Mouse (Mus musculus) liver, postnatal 0 days (tissue): ENCODE data around the gene Ube3b. TPM values are rescaled to one million over a fixed set of nuclear protein-coding genes. Genes with fewer than 3 reads are reported as not detected.

ENCODE experiments used
- ATAC-seq: fragments of 200-750 bp; cut with Nextera tagmentation; 2 replicates; pipeline ENCODE4 v1.8.0; 2017; ENCODE audit warnings: mild to moderate bottlenecking, moderate library complexity
- DNase-seq: peaks from one replicate; pipeline ENCODE4 v3.0.0-alpha.2; 2016
- H3K27ac ChIP-seq: fragments of 300-500 bp; sonication (generic); 2 replicates; pipeline ENCODE4 v1.5.1; 2014; ENCODE audit warnings: antibody characterized with exemption, moderate library complexity, mild to moderate bottlenecking, low read depth
- H3K27me3 ChIP-seq: fragments of 300-500 bp; sonication (generic); 2 replicates; pipeline ENCODE4 v1.6.1; 2014; ENCODE audit warnings: low read length, control low read depth, mixed read lengths; ENCODE audit not compliant: insufficient read depth
- H3K36me3 ChIP-seq: fragments of 300-500 bp; sonication (generic); replicated peaks from 2 replicates; pipeline ENCODE4 v1.6.1; 2014; ENCODE audit warnings: mild to moderate bottlenecking, control low read depth, low read length, moderate library complexity, mixed read lengths; ENCODE audit not compliant: insufficient read depth
- H3K4me1 ChIP-seq: fragments of 300-500 bp; sonication (generic); 2 replicates; pipeline ENCODE4 v1.6.1; 2014; ENCODE audit warnings: antibody characterized with exemption, mild to moderate bottlenecking, control low read depth; ENCODE audit not compliant: insufficient read depth
- H3K4me2 ChIP-seq: fragments of 300-500 bp; sonication (generic); 2 replicates; pipeline ENCODE4 v1.6.1; 2014; ENCODE audit warnings: low read depth, mild to moderate bottlenecking, low read length, moderate library complexity, mixed read lengths
- H3K4me3 ChIP-seq: fragments of 300-500 bp; sonication (generic); 2 replicates; pipeline ENCODE4 v1.5.1; 2014; ENCODE audit warnings: low read depth, low read length
- H3K9ac ChIP-seq: fragments of 300-500 bp; sonication (generic); replicated peaks from 2 replicates; pipeline ENCODE4 v1.6.1; 2014; ENCODE audit warnings: mild to moderate bottlenecking, moderate library complexity
- H3K9me3 ChIP-seq: fragments of 300-500 bp; sonication (generic); 2 replicates; pipeline ENCODE4 v1.6.1; 2016; ENCODE audit warnings: mild to moderate bottlenecking, control low read depth, low read length, mixed read lengths
- CTCF ChIP-seq: sonication (generic); IDR thresholded peaks from 2 replicates; pipeline ENCODE4 v1.5.1; 2016; ENCODE audit warnings: antibody characterized with exemption, low read depth
- EP300 ChIP-seq: IDR thresholded peaks from 2 replicates; pipeline ENCODE4 v1.6.1; 2016; ENCODE audit warnings: antibody characterized with exemption, low read depth, mild to moderate bottlenecking
- whole genome bisulfite sequencing: fragments of 180-500 bp; shearing (Covaris S2); extraction: QIAGEN DNeasy Blood & Tissue Kit; methylation state at CpG from one replicate; pipeline ENCODE4 v1.1.7; 2014; ENCODE audit not compliant: insufficient replicate concordance; 5-methylcytosine and 5-hydroxymethylcytosine counted together
- polyA plus RNA-seq: library from polyadenylated mRNA; unstranded; fragments of >200 nt; fragmentation: Nextera tagmentation; extraction: Ambion mirVana; gene quantifications from 2 replicates; pipeline ENCODE4 v1.2.1, GENCODE M21; 2015

Gene Ube3b
- polyA plus RNA-seq, 1 experiment from 2014 or later = 11.3 TPM

DNA sequence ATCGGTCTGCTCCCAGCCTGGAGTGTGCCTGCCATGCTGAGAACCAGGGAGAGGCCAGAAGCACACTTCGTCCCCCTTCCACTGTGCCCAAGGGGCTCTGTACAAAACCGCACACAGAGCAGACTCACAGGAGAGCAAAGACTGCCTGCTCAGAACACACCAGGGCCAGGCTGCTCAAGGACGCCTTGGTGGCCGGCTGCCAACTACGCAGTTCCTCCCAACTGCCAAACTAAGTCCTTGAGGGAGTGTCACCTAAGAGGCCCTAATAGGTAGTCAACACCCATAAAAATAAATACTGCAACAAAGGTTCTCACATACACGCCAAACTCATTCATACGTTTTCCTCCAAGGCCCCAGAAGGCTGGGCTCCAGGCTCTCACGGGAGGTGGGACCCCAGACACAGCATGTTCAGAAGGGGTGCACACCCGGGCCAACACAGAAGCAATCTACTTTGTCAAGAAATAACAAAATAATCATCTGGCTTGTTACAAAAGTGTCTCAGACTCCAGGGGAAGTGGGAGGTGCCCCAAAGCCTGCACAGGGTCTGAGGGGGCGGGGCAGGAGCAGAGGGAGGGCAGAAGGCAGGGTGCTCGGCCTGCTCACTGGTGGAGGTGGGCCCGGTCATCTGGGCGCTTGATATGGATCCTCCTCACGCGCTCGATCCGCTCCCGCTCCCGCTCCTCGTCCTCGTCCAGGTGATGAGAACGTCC is 15.2 kb upstream of the Ube3b start:
- peaks cover 67% of the 10 kb centered on the region for H3K36me3 ChIP-seq
- H3K4me2 ChIP-seq = no peak overlapping the region
- H3K4me1 ChIP-seq = no peaks in the 10 kb centered on the region
- no peak overlapping the region for H3K27ac ChIP-seq
- TF ChIP-seq EP300 = no peak
- TF ChIP-seq CTCF = no peak
- no peaks in the 10 kb centered on the region for H3K27me3 ChIP-seq
- 77% methylated on average over 23 of the region's 23 CpGs for WGBS
- ATAC-seq (peak; percentile 68), DNase-seq (no peak)
- H3K4me3 ChIP-seq = no peak overlapping the region
- no peak overlapping the region for H3K9ac ChIP-seq
- H3K9me3 ChIP-seq = no peaks in the 10 kb centered on the region

DNA sequence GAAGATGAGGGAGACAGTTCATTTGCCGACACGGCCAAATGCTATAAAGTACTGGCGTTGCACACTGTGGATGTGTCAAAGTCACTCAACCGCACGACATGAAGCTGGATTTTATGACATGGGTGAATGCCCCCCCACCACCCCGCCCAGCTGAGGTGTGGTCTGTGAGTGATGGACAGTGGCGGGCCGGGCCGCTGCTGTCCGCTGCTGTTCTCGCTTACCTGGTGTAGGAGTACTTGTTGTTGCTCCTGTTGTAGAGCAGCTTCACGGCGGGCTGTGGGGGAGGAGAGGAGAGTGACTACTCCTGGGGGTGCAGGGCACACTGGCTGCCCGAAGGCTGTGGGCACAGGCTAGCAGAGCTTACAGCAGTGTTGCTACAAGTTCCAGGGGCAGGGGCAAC is 12.3 kb upstream of the Ube3b start:
- no peaks in the 10 kb centered on the region for H3K27me3 ChIP-seq
- DNase-seq = no peak
- no peak overlapping the region for H3K27ac ChIP-seq
- no peak for ATAC-seq
- H3K9ac ChIP-seq = no peak overlapping the region
- 84% methylated on average over 14 of the region's 14 CpGs for whole genome bisulfite sequencing
- H3K9me3 ChIP-seq = no peaks in the 10 kb centered on the region
- H3K4me3 ChIP-seq = no peak overlapping the region
- peaks cover 66% of the 10 kb centered on the region for H3K36me3 ChIP-seq
- H3K4me1 ChIP-seq = peaks cover 20% of the 10 kb centered on the region
- no peak for TF ChIP-seq CTCF
- no peak for TF ChIP-seq EP300
- no peak overlapping the region for H3K4me2 ChIP-seq

DNA sequence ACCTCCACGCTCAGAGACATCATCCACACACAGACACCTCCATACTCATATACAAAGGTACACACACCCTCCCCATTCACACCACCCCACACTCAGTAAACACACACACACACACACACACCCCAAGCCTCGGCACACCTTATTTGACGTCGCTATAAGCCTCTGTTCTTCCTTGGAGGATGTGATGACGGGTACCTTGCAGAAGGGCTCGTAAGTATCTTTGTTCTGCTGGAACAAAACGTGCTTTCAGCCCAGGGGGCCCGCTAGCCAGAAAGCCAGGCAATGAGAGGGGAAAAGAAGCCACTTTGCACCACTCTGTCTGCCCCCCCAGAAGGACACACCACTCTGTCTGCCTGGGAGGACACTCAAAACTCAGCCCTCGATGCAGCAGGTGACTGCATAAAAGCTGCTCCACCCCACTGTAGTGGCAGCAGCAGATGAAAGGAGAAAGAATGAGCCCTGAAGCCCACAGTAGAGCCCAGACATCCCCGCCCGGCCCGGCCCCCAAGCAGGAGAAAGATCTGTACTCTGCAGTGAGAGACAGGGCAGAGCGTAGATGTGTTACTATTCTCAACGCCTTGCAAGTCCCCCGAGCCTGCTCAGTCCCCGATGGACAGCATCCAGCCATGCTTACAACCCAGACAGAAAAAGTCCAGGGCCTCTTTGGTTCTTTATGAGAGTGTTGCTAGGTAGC is 11.5 kb upstream of the Ube3b start:
- H3K4me2 ChIP-seq = no peak overlapping the region
- H3K27ac ChIP-seq = no peak overlapping the region
- H3K9me3 ChIP-seq = no peaks in the 10 kb centered on the region
- H3K9ac ChIP-seq = no peak overlapping the region
- WGBS = 85% methylated on average over 16 of the region's 16 CpGs
- H3K27me3 ChIP-seq = no peaks in the 10 kb centered on the region
- ATAC-seq (no peak), DNase-seq (no peak)
- no peak overlapping the region for H3K4me3 ChIP-seq
- H3K4me1 ChIP-seq = peaks cover 27% of the 10 kb centered on the region
- TF ChIP-seq CTCF (no peak), EP300 (no peak)
- peaks cover 68% of the 10 kb centered on the region for H3K36me3 ChIP-seq

DNA sequence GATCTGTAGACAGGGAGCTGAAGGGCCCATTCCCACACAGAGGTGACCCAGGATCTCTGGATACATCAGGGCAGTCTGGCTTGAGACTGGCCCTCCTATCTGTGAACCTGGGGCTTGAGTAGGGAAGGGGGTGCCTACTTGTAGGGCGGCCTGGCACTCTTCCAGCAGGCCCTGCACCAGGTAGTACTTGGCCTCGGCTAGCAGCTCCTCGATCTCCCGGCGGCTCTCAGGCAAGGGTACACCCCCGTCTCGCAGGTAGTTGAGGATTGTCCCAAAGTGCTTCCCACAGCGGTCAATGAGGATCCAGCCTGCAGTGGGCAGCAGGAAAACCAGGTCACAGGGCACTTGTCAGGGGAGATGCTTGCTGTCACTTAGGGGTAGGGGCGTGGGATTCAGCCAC is 10.5 kb upstream of the Ube3b start:
- H3K9me3 ChIP-seq = no peaks in the 10 kb centered on the region
- 89% methylated on average over 9 of the region's 9 CpGs for WGBS
- peak overlapping the region; percentile 60; the same call in 1 of the 2 replicates for H3K27ac ChIP-seq
- H3K4me3 ChIP-seq = no peak overlapping the region
- peaks cover 63% of the 10 kb centered on the region for H3K36me3 ChIP-seq
- H3K9ac ChIP-seq = no peak overlapping the region; the same call in 1 of the 2 replicates
- TF ChIP-seq EP300 (no peak), CTCF (no peak)
- no peak for ATAC-seq
- no peak for DNase-seq
- peaks cover 37% of the 10 kb centered on the region for H3K4me1 ChIP-seq
- no peaks in the 10 kb centered on the region for H3K27me3 ChIP-seq
- no peak overlapping the region for H3K4me2 ChIP-seq

DNA sequence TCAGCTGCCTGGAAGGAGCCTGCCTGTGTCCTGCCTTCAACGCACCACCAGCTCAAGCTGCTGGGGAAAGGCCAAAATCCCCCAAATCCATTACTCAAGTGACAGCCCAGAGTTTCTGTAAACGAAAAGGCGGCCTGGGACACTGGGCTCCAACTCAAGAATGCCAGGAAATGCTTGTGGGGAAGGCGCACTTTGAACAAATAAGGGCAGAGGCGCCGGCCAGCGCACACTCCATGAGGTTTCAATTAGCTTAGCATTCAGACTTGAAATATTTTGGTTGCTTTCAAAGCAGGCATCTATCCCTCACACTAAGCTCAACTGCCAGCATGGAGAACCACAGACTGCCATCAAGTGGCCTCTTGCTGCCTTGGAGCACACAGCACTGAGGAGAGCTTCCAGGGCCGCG is 10.0 kb upstream of the Ube3b start:
- peaks cover 59% of the 10 kb centered on the region for H3K36me3 ChIP-seq
- WGBS = 52% methylated on average over 9 of the region's 9 CpGs
- no peak overlapping the region; the same call in 1 of the 2 replicates for H3K9ac ChIP-seq
- no peak for ATAC-seq
- no peak overlapping the region for H3K4me3 ChIP-seq
- peak overlapping the region; percentile 56; the same call in 1 of the 2 replicates for H3K27ac ChIP-seq
- no peaks in the 10 kb centered on the region for H3K27me3 ChIP-seq
- H3K9me3 ChIP-seq = no peaks in the 10 kb centered on the region
- peak; percentile 12; the same call in 1 of the 2 replicates for TF ChIP-seq CTCF
- TF ChIP-seq EP300 = no peak
- DNase-seq = no peak
- peaks cover 41% of the 10 kb centered on the region for H3K4me1 ChIP-seq
- no peak overlapping the region for H3K4me2 ChIP-seq

DNA sequence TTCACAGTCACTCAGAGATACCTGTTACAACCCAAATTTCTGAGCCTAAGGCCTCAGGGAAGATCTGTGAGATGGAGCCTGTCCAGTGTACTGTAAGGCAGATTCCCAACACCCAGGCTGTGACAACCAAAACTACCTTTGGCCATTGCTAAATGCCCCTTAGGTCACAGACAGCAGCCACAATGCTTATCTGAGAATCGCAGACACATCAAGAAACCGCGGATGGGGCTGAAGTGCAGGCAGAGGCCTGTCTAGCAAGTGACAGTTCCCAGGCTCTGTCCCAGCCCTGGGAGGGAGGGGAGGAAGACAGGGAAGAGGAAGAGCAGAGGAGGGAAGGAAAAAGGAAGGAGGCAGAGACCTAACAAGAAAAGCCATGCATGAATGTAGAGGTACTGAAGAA is 9.1 kb upstream of the Ube3b start:
- no peak for TF ChIP-seq CTCF
- peak; percentile 60; the same call in 1 of the 2 replicates for TF ChIP-seq EP300
- peak overlapping the region; percentile 36 for H3K4me2 ChIP-seq
- ATAC-seq (peak; percentile 73), DNase-seq (no peak)
- no peak overlapping the region for H3K4me3 ChIP-seq
- no peak overlapping the region for H3K9ac ChIP-seq
- WGBS = 9% methylated on average over 3 of the region's 3 CpGs
- H3K27ac ChIP-seq = peak overlapping the region; percentile 62
- no peaks in the 10 kb centered on the region for H3K27me3 ChIP-seq
- H3K36me3 ChIP-seq = peaks cover 55% of the 10 kb centered on the region
- H3K9me3 ChIP-seq = no peaks in the 10 kb centered on the region
- H3K4me1 ChIP-seq = peaks cover 42% of the 10 kb centered on the region
